Mouse (Mus musculus) liver, adult 2 months (tissue): ENCODE data around the gene Syn3. TPM values are rescaled to one million over a fixed set of nuclear protein-coding genes. Genes with fewer than 3 reads are reported as not detected.

Source experiments
- DNase-seq: peaks from one replicate; pipeline ENCODE4 v3.0.0-alpha.2; 2011; ENCODE audit warnings: low read depth, low spot score; ENCODE audit errors: extremely low read depth
- H3K27ac ChIP-seq: fragments of 200-500 bp; replicated peaks from 2 replicates; pipeline ENCODE4 v1.5.1; 2012; ENCODE audit warnings: low read depth, mild to moderate bottlenecking, control low read depth, inconsistent platforms, low read length; ENCODE audit not compliant: insufficient read depth
- H3K27me3 ChIP-seq: fragments of 200-500 bp; 2 replicates; pipeline ENCODE4 v1.6.1; 2012; ENCODE audit warnings: mild to moderate bottlenecking, moderate library complexity, low read length, inconsistent platforms; ENCODE audit not compliant: control insufficient read depth, insufficient read depth
- H3K36me3 ChIP-seq: fragments of 200-500 bp; 2 replicates; pipeline ENCODE4 v1.6.1; 2012; ENCODE audit warnings: low read length, inconsistent platforms; ENCODE audit not compliant: control insufficient read depth, insufficient read depth
- H3K4me1 ChIP-seq: fragments of 200-500 bp; 2 replicates; pipeline ENCODE4 v1.6.1; 2011; ENCODE audit warnings: low read length; ENCODE audit not compliant: control insufficient read depth, insufficient read depth
- H3K4me3 ChIP-seq: fragments of 200-500 bp; 2 replicates; pipeline ENCODE4 v1.5.1; 2011; ENCODE audit warnings: low read depth, mild to moderate bottlenecking, control low read depth, low read length, moderate library complexity; ENCODE audit not compliant: insufficient read depth
- H3K79me2 ChIP-seq: fragments of 200-500 bp; 2 replicates; pipeline ENCODE4 v1.6.1; 2012; ENCODE audit warnings: inconsistent platforms, mild to moderate bottlenecking, low read length, moderate library complexity; ENCODE audit not compliant: control insufficient read depth, insufficient read depth
- H3K9ac ChIP-seq: fragments of 200-500 bp; 2 replicates; pipeline ENCODE4 v1.6.1; 2012; ENCODE audit warnings: low read depth, mild to moderate bottlenecking, control low read depth, inconsistent platforms, low read length
- CTCF ChIP-seq: fragments of 200-500 bp; IDR thresholded peaks from 2 replicates; pipeline ENCODE4 v1.5.1; 2011; ENCODE audit warnings: low read depth, low read length, control low read depth
- POLR2A ChIP-seq: fragments of 200-500 bp; IDR thresholded peaks from 2 replicates; pipeline ENCODE4 v1.6.1; 2011; ENCODE audit warnings: low read length, control low read depth; ENCODE audit not compliant: insufficient read depth; ENCODE audit errors: extremely low read depth
- WGBS: fragments of 180-500 bp; shearing (Covaris S2); methylation state at CpG from one replicate; pipeline ENCODE4 v1.1.7; 2018; 5-methylcytosine and 5-hydroxymethylcytosine counted together
- polyA plus RNA-seq: library from polyadenylated mRNA; depleted of rRNA; stranded (reverse); fragments of >200 nt; gene quantifications from 2 replicates; pipeline ENCODE4 v1.2.3, GENCODE M21; 2012
- total RNA-seq: library from RNA; depleted of rRNA; stranded (reverse); fragments of >200 nt; gene quantifications from 2 replicates; pipeline ENCODE4 v1.2.3, GENCODE M21; 2014

Gene Syn3
- total and polyA plus RNA-seq, 2 experiments, result 0.81 to 0.83 TPM

- DNase-seq, result no peak
- no peak overlapping the region for H3K4me3 ChIP-seq
- peaks cover 16% of the 10 kb centered on the region for H3K4me1 ChIP-seq
- WGBS, result 95% methylated on average over 7 of the region's 7 CpGs
- 0 out of 2 replicates have a peak, but pooled peaks cover 2% of the 10 kb centered on the region for H3K36me3 ChIP-seq
- no peak overlapping the region for H3K27ac ChIP-seq
- no peak overlapping the region for H3K9ac ChIP-seq
- no peaks in the 10 kb centered on the region for H3K27me3 ChIP-seq
- H3K79me2 ChIP-seq, result no peaks in the 10 kb centered on the region
- TF ChIP-seq CTCF, result no peak
- TF ChIP-seq POLR2A, result no peak
Measured at GRCm38 (mm10) chr10:86343931-86344330, 154.8 kb downstream of the Syn3 start.

- TF ChIP-seq CTCF (no peak), POLR2A (no peak)
- 0 out of 2 replicates have a peak, but pooled peaks cover 2% of the 10 kb centered on the region for H3K36me3 ChIP-seq
- peaks cover 16% of the 10 kb centered on the region for H3K4me1 ChIP-seq
- H3K79me2 ChIP-seq, result no peaks in the 10 kb centered on the region
- WGBS, result 93% methylated on average over 6 of the region's 6 CpGs
- no peak overlapping the region for H3K4me3 ChIP-seq
- H3K9ac ChIP-seq, result no peak overlapping the region
- DNase-seq, result no peak
- H3K27ac ChIP-seq, result no peak overlapping the region
- no peaks in the 10 kb centered on the region for H3K27me3 ChIP-seq
Measured at GRCm38 (mm10) chr10:86343362-86343761, 155.3 kb downstream of the Syn3 start.

- Histone ChIP-seq H3K27ac (no peak overlapping the region), H3K79me2 (no peaks in the 10 kb centered on the region), H3K4me1 (peaks cover 16% of the 10 kb centered on the region), H3K27me3 (no peaks in the 10 kb centered on the region), H3K9ac (no peak overlapping the region), H3K36me3 (no peaks in the 10 kb centered on the region), H3K4me3 (no peak overlapping the region)
- WGBS, result 60% methylated on average over 7 of the region's 7 CpGs
- peak; percentile 19 for DNase-seq
- TF ChIP-seq CTCF (no peak), POLR2A (no peak)
Measured at GRCm38 (mm10) chr10:86342713-86343112, 156.0 kb downstream of the Syn3 start.

GRCm38 (mm10) chr10:86342151-86342550, 156.5 kb downstream of the Syn3 start:
- no peaks in the 10 kb centered on the region for H3K36me3 ChIP-seq
- no peaks in the 10 kb centered on the region for H3K27me3 ChIP-seq
- 91% methylated on average over 4 of the region's 4 CpGs for WGBS
- no peak for DNase-seq
- no peak for TF ChIP-seq CTCF
- no peak for TF ChIP-seq POLR2A
- H3K4me3 ChIP-seq, result no peak overlapping the region
- peaks cover 16% of the 10 kb centered on the region for H3K4me1 ChIP-seq
- H3K9ac ChIP-seq, result no peak overlapping the region
- H3K79me2 ChIP-seq, result no peaks in the 10 kb centered on the region
- H3K27ac ChIP-seq, result no peak overlapping the region

- Histone ChIP-seq H3K79me2 (no peaks in the 10 kb centered on the region), H3K4me3 (no peak overlapping the region), H3K27me3 (no peaks in the 10 kb centered on the region), H3K36me3 (no peaks in the 10 kb centered on the region), H3K9ac (no peak overlapping the region), H3K27ac (no peak overlapping the region), H3K4me1 (peaks cover 16% of the 10 kb centered on the region)
- TF ChIP-seq CTCF, result no peak
- TF ChIP-seq POLR2A, result no peak
- 72% methylated on average over 8 of the region's 8 CpGs for WGBS
- peak; percentile 12 for DNase-seq
Measured at GRCm38 (mm10) chr10:86341589-86341988, 157.1 kb downstream of the Syn3 start.

GRCm38 (mm10) chr10:86340991-86341527, 157.6 kb downstream of the Syn3 start:
- Histone ChIP-seq H3K9ac (no peak overlapping the region), H3K27me3 (no peaks in the 10 kb centered on the region), H3K4me3 (no peak overlapping the region), H3K27ac (peak overlapping the region; percentile 50), H3K4me1 (peaks cover 16% of the 10 kb centered on the region), H3K79me2 (no peaks in the 10 kb centered on the region), H3K36me3 (no peaks in the 10 kb centered on the region)
- no peak for DNase-seq
- TF ChIP-seq CTCF (no peak), POLR2A (no peak)
- 87% methylated on average over 3 of the region's 3 CpGs for whole genome bisulfite sequencing
